Mouse (Mus musculus) neural tube, embryonic 15.5 days (tissue): ENCODE measurements around the gene Olfr328. TPM values are rescaled to one million over a fixed set of nuclear protein-coding genes. Genes with fewer than 3 reads are reported as not detected.
A peak's percentile ranks its signal among the peaks of the same experiment; 100 is the strongest.

Source experiments
- ATAC-seq: fragments of 200-750 bp; cut with Nextera tagmentation; 2 replicates; pipeline ENCODE4 v1.8.0; 2017; ENCODE audit warnings: mild to moderate bottlenecking, moderate TSS enrichment, moderate library complexity; ENCODE audit not compliant: low FRiP score
- H3K27ac ChIP-seq: fragments of 300-500 bp; sonication (generic); replicated peaks from 2 replicates; pipeline ENCODE4 v1.5.1; 2015; ENCODE audit warnings: mild to moderate bottlenecking, inconsistent platforms
- H3K27me3 ChIP-seq: fragments of 300-500 bp; sonication (generic); replicated peaks from 2 replicates; pipeline ENCODE4 v1.6.1; 2015; ENCODE audit warnings: inconsistent platforms
- H3K36me3 ChIP-seq: fragments of 300-500 bp; sonication (generic); 2 replicates; pipeline ENCODE4 v1.6.1; 2015; ENCODE audit warnings: inconsistent platforms
- H3K4me1 ChIP-seq: fragments of 300-500 bp; sonication (generic); 2 replicates; pipeline ENCODE4 v1.6.1; 2015; ENCODE audit warnings: inconsistent platforms
- H3K4me2 ChIP-seq: fragments of 300-500 bp; sonication (generic); 2 replicates; pipeline ENCODE4 v1.6.1; 2015; ENCODE audit warnings: inconsistent platforms, mild to moderate bottlenecking, moderate library complexity
- H3K4me3 ChIP-seq: fragments of 300-500 bp; sonication (generic); replicated peaks from 2 replicates; pipeline ENCODE4 v1.5.1; 2015; ENCODE audit warnings: mild to moderate bottlenecking, inconsistent platforms
- H3K9ac ChIP-seq: fragments of 300-500 bp; sonication (generic); replicated peaks from 2 replicates; pipeline ENCODE4 v1.6.1; 2015; ENCODE audit warnings: mild to moderate bottlenecking, inconsistent platforms
- H3K9me3 ChIP-seq: fragments of 300-500 bp; sonication (generic); replicated peaks from 2 replicates; pipeline ENCODE4 v1.6.1; 2016; ENCODE audit warnings: inconsistent platforms
- WGBS: fragments of 180-500 bp; shearing (Covaris S2); methylation state at CpG from one replicate; pipeline ENCODE4 v1.1.7; 2015; ENCODE audit warnings: mixed read lengths; 5-methylcytosine and 5-hydroxymethylcytosine counted together
- polyA plus RNA-seq: library from polyadenylated mRNA; unstranded; fragments of >200 nt; fragmentation: Nextera tagmentation; extraction: Ambion mirVana; gene quantifications from 2 replicates; pipeline ENCODE4 v1.2.1, GENCODE M21; 2015

The Olfr328 gene
- 0.06 and 0.10 TPM in 2 replicates for polyA plus RNA-seq

DNA sequence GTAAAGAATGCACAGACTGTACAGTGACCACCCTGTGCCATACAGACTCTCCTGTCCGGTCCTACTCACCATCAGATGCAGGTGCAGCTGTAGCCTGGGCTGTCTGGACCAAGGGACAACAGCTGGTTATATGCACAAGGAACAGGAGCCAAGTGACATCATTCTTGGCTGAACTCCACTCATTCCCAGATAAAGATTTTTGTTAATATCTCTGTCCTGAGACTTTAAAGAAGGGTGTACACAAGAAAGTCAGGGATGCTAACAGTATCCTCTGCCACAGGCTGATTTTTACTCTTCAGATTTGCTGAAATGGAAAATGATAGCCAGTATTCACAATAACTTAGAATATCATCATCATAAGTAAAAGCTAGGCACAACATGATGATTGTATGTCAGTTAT is at the start of gene Olfr328:
TSS of gene Olfr328 (minus strand) at position 101 of the 400 bp plus-strand sequence.
- Histone ChIP-seq H3K27me3 (no peaks in the 10 kb centered on the region), H3K4me1 (no peaks in the 10 kb centered on the region), H3K4me2 (no peak within 1 kb of the TSS), H3K4me3 (no peak within 1 kb of the TSS), H3K27ac (no peak within 1 kb of the TSS), H3K9me3 (no peaks in the 10 kb centered on the region), H3K36me3 (no peaks in the 10 kb centered on the region), H3K9ac (no peak within 1 kb of the TSS)
- ATAC-seq = no peak
- 82% methylated on average over 1 of the region's 1 CpGs for WGBS

DNA sequence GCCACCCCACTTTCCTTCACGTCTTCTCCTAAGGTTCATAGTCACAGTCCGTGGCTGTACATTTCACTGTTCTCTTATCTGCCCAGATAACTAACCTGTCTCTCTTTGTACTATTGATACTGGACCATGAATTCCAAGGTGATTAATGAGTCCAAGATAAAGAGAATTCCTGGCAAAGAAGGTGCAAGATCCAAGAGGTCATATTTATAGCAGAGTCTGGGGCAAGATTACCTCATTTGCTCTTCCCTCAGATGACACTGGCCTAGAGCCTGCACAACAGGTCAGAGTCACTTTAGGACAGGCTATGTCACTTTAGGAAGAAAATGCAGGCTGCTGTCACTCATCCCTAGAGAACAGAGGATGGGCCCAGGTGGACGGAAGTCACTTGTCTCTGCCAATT is 49.8 kb upstream of the Olfr328 start:
- no peak overlapping the region for H3K9ac ChIP-seq
- no peaks in the 10 kb centered on the region for H3K9me3 ChIP-seq
- H3K27ac ChIP-seq = no peak overlapping the region
- no peak overlapping the region for H3K4me3 ChIP-seq
- H3K36me3 ChIP-seq = no peaks in the 10 kb centered on the region
- WGBS = 88% methylated on average over 3 of the region's 3 CpGs
- no peak overlapping the region for H3K4me2 ChIP-seq
- ATAC-seq = no peak
- H3K4me1 ChIP-seq = no peaks in the 10 kb centered on the region
- no peaks in the 10 kb centered on the region for H3K27me3 ChIP-seq

DNA sequence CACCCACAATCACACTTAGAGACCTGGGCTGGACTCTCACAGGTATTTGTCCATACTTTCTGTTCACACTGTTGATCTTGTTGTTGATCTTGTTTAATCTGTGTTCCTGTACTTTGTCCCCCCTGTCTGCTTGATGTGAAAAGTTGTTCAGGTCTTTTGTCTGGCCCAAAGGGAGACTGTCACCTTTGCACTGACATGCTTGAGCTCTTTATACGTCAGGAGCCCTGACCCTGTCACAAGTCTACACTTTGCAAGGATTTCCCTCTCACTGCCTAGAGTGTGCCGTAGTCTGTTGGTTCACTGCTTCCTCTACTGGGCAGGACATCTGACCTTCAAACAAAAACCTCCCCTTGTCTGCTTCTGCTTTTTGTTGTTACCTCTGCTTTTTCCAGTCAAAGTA is 49.3 kb upstream of the Olfr328 start:
- 85% methylated on average over 2 of the region's 2 CpGs for WGBS
- H3K4me1 ChIP-seq = no peaks in the 10 kb centered on the region

DNA sequence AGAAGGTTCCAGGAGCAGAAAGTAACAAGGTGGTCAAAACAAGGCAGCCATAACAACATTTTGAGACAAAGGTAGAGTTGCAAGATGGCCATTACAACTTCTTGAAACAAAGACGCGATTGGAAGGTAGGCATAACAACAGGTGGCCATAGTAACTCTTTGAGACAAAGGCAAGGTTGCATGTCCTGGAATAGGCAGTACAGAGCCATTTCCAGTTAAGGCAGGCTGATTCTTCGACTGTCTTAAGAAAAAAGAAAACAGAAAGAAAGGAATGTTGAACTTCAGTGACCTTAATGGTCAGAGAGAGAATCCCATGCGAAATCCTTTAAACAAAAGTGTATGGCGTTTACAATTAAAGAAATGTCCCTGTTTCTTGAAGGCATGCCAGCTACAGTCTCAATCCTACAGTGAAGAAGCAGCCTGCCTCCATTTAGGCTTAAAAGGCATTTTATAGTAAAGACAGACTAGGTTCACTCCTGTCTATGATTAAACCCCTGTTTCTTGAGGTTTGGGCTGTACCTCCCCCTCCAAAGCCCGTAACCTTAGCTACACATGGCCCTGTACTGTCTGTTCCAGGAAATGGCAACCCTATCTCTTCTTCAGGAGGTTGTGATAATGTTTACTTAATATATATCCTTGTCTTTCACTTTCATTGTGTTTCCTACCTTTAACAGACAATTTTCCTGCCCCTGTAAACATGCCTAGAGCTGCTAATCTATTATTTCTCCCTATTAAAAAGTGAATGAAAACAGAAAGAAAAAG is 47.5 kb upstream of the Olfr328 start:
- H3K4me1 ChIP-seq = no peaks in the 10 kb centered on the region
- no peak overlapping the region for H3K4me3 ChIP-seq
- 86% methylated on average over 6 of the region's 6 CpGs for WGBS
- no peak overlapping the region for H3K27ac ChIP-seq
- H3K27me3 ChIP-seq = no peaks in the 10 kb centered on the region
- H3K9ac ChIP-seq = no peak overlapping the region
- no peak overlapping the region for H3K4me2 ChIP-seq
- H3K36me3 ChIP-seq = no peaks in the 10 kb centered on the region
- ATAC-seq = no peak
- H3K9me3 ChIP-seq = no peaks in the 10 kb centered on the region

More for the DNA sequence above, 49.3 kb upstream of the Olfr328 start:
- Histone ChIP-seq H3K9me3 (no peaks in the 10 kb centered on the region), H3K4me2 (no peak overlapping the region), H3K27ac (no peak overlapping the region), H3K27me3 (no peaks in the 10 kb centered on the region), H3K36me3 (no peaks in the 10 kb centered on the region), H3K4me3 (no peak overlapping the region), H3K9ac (no peak overlapping the region)
- no peak for ATAC-seq

DNA sequence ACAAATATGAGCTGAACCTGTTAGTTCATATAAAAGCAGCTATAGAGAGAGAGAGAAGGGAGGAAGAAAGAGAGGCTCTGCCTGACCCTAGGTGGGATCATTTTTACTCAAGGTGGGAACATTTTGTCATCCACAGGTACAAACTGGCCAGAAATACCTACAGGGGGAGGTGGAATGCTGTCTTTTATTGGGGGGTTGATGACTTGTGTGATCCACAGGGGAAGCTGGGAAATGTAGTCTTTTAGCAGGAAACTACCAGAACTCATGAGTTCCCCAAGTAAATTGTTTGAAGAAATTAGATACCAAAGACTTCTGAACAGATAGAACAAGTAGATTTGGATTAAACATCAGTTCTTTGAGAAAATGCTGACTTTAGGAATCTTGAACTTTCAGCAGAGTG is 46.6 kb upstream of the Olfr328 start:
- H3K9ac ChIP-seq = no peak overlapping the region
- H3K27ac ChIP-seq = no peak overlapping the region
- H3K9me3 ChIP-seq = no peaks in the 10 kb centered on the region
- no peaks in the 10 kb centered on the region for H3K36me3 ChIP-seq
- no peaks in the 10 kb centered on the region for H3K4me1 ChIP-seq
- no peak for ATAC-seq
- no peak overlapping the region for H3K4me2 ChIP-seq
- no peak overlapping the region for H3K4me3 ChIP-seq
- H3K27me3 ChIP-seq = no peaks in the 10 kb centered on the region

DNA sequence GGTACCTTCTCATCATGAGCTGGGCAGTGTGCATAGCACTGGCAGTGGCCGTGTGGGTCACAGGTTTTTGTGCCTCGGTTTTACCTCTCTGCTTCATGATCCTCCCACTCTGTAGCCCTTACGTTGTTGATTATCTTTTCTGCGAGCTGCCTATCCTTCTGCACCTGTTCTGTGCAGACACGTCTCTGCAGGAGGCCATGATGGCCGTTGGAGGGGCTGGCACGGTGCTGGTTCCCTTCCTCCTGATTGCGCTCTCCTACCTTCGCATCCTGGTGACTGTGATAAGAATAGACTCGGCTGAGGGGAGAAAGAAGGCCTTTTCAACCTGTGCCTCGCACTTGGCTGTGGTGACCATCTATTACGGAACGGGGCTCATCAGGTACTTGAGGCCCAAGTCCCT is 42.4 kb upstream of the Olfr328 start:
- H3K4me1 ChIP-seq = no peaks in the 10 kb centered on the region
- 87% methylated on average over 13 of the region's 13 CpGs for WGBS
- H3K9ac ChIP-seq = no peak overlapping the region
- no peak overlapping the region for H3K4me2 ChIP-seq
- no peak overlapping the region for H3K27ac ChIP-seq
- H3K9me3 ChIP-seq = no peaks in the 10 kb centered on the region
- no peaks in the 10 kb centered on the region for H3K27me3 ChIP-seq
- H3K36me3 ChIP-seq = no peaks in the 10 kb centered on the region
- H3K4me3 ChIP-seq = no peak overlapping the region
- no peak for ATAC-seq

DNA sequence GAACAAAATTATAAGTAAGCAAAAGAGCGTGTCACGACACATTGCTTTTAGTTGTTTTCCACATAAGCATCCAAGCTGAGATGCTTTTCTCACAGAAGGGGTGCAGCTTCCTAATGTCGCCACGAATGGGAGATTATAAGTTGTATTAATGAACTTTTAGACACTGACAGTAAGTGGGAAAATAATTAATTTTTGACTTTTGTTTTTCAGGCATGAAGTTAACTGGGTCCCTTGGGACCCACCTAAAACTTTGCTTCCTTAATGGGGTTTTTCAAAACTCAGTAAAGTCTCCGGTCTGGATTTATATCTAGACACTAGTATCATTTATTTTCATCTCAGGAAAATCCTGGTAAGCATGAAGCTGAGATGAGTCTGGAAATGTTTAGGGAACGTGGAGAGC is 39.4 kb upstream of the Olfr328 start, which contains the start of gene Olfr324:
TSS of gene Olfr324 (plus strand) at position 301 of the 400 bp plus-strand sequence.
- Histone ChIP-seq H3K36me3 (no peaks in the 10 kb centered on the region), H3K4me1 (no peaks in the 10 kb centered on the region), H3K9ac (no peak within 1 kb of the TSS), H3K27ac (no peak within 1 kb of the TSS), H3K4me2 (no peak within 1 kb of the TSS), H3K27me3 (no peaks in the 10 kb centered on the region), H3K9me3 (no peaks in the 10 kb centered on the region), H3K4me3 (no peak within 1 kb of the TSS)
- 85% methylated on average over 6 of the region's 6 CpGs for WGBS
- no peak for ATAC-seq

DNA sequence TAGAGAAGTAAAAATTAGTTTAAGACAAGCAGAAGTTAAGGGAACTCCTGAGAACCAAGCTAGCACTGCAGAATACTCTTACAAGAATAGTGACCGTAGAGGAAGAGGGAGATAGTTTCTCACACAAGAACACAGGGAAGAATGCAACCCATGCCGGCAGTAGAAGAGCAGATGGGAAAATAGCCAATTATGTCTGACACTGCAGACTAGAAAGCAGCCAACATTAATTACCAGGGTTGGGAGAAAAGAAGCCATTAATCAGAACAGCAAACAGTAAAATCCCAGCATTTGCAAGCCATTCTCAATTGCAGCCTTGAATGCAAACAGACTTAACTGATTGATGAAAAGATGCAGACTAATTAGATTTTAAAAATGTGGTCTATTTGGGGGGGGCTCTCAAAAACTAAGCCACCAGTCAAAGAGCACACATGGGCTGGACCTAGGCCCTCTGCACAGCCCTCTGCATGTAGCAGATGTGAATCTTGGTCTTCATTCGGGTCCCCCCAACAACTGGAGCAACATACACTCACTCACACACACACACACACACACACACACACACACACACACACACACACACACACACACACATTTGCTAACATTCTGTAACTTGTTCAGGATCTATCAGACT is 33.3 kb upstream of the Olfr328 start:
- no peaks in the 10 kb centered on the region for H3K9me3 ChIP-seq
- WGBS = 28% methylated on average over 3 of the region's 3 CpGs
- H3K27ac ChIP-seq = no peak overlapping the region
- H3K27me3 ChIP-seq = no peaks in the 10 kb centered on the region
- H3K36me3 ChIP-seq = no peaks in the 10 kb centered on the region
- H3K4me2 ChIP-seq = no peak overlapping the region
- H3K9ac ChIP-seq = no peak overlapping the region
- H3K4me3 ChIP-seq = no peak overlapping the region
- no peak for ATAC-seq
- H3K4me1 ChIP-seq = 0 out of 2 replicates have a peak, but pooled peaks cover 3% of the 10 kb centered on the region

DNA sequence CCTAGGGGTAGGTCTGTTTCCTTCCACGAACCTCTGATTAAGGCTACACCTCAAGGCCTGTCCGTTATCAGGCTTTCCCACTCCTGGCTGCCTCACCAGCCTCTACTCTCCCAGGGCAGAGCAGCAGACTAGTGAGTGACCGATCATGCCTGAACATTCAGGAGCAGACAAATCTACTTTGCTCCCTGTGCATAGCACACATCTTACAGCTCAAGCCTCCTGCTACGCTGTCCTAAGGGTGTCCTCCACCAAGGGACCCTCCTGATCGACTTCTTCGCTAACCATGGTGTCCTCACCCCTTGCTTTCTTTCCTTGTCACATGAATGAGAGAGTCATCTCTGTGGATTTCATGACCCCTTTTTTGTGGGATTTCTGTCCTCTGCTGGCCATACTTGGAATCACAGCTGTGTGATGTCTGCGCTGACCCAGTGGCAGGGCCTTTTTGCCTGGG is 32.5 kb upstream of the Olfr328 start:
- H3K27ac ChIP-seq = no peak overlapping the region
- WGBS = 68% methylated on average over 7 of the region's 7 CpGs
- no peaks in the 10 kb centered on the region for H3K9me3 ChIP-seq
- H3K9ac ChIP-seq = no peak overlapping the region
- H3K4me1 ChIP-seq = 0 out of 2 replicates have a peak, but pooled peaks cover 3% of the 10 kb centered on the region
- H3K36me3 ChIP-seq = no peaks in the 10 kb centered on the region
- no peak for ATAC-seq
- no peaks in the 10 kb centered on the region for H3K27me3 ChIP-seq
- no peak overlapping the region for H3K4me3 ChIP-seq
- H3K4me2 ChIP-seq = no peak overlapping the region

DNA sequence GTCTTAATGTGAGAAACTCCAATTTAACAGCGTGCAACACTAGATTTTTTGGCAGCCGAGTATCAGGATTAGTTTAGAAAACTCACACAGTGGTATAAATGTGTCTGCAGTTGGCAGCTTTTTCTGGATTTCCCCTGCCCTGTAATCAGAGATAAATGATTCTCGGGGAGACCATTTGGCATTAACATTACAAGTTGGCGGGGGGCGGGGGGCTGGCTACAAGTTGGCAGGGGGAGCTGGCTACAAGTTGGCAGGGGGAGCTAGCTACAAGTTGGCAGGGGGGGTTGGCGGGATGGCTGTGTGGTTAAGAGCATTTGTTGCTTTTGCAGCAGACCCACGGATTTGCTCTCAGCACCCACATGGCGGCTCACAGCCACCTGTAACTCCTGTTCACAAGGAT is 23.2 kb upstream of the Olfr328 start:
- 76% methylated on average over 8 of the region's 8 CpGs for WGBS
- no peak overlapping the region for H3K4me2 ChIP-seq
- H3K4me3 ChIP-seq = no peak overlapping the region
- no peaks in the 10 kb centered on the region for H3K36me3 ChIP-seq
- H3K9me3 ChIP-seq = no peaks in the 10 kb centered on the region
- no peak overlapping the region for H3K9ac ChIP-seq
- no peak overlapping the region for H3K27ac ChIP-seq
- H3K27me3 ChIP-seq = no peaks in the 10 kb centered on the region
- ATAC-seq = peak; percentile 24; the same call in 1 of the 2 replicates
- H3K4me1 ChIP-seq = no peaks in the 10 kb centered on the region

DNA sequence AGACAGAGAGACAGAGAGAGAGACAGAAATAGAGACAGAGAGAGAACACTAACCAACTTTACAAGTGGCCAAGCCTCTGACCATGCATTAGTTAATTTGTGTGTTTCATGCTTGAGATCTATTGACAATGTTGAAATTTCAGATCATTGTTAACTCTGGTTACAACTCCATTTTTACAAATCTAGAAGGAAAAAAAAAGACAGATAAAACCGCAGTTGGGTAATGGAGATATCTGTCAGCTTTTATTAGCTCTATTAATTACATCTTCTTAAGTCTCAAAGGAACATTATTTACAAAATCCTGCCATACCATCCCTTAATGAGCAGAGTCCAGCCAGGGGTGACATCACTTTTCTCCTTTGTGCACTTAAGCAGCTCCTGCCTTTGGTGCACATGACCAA is 22.0 kb upstream of the Olfr328 start, which contains the start of gene Olfr325:
TSS of gene Olfr325 (plus strand) at position 301 of the 400 bp plus-strand sequence.
- H3K9ac ChIP-seq = no peak within 1 kb of the TSS
- no peak for ATAC-seq
- no peaks in the 10 kb centered on the region for H3K36me3 ChIP-seq
- no peaks in the 10 kb centered on the region for H3K9me3 ChIP-seq
- no peak within 1 kb of the TSS for H3K27ac ChIP-seq
- H3K4me2 ChIP-seq = no peak within 1 kb of the TSS
- no peaks in the 10 kb centered on the region for H3K4me1 ChIP-seq
- H3K27me3 ChIP-seq = no peaks in the 10 kb centered on the region
- 80% methylated on average over 1 of the region's 1 CpGs for WGBS
- H3K4me3 ChIP-seq = no peak within 1 kb of the TSS

DNA sequence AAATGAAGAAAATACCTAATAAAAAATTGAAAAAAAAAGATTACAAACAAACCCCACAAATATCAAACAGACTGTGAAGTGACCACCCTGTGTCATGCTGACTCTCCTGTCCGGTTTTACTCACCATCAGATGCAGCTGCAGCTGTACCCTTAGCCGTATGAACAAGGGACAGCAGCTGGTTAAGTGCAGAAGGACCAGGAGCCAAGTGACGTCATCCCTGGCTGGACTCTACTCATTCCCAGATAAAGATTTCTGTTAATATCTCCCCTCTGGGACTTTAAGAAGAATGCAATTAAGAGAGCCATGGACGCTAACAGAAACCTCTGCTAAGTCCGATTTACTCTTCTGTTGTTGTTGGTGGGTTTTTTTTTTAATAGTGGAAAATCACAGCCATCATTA is 15.0 kb upstream of the Olfr328 start, which contains the start of gene Olfr224:
TSS of gene Olfr224 (minus strand) at position 149 of the 400 bp plus-strand sequence.
- Histone ChIP-seq H3K4me3 (no peak within 1 kb of the TSS), H3K27ac (no peak within 1 kb of the TSS), H3K9ac (no peak within 1 kb of the TSS), H3K4me1 (no peaks in the 10 kb centered on the region), H3K27me3 (no peaks in the 10 kb centered on the region), H3K9me3 (no peaks in the 10 kb centered on the region), H3K4me2 (no peak within 1 kb of the TSS), H3K36me3 (no peaks in the 10 kb centered on the region)
- WGBS = 66% methylated on average over 5 of the region's 5 CpGs
- ATAC-seq = no peak
